Mouse (Mus musculus) liver, adult 2 months (tissue): Measurements from ENCODE around the gene Hspa1b.

Experiments used
- CTCF ChIP-seq: fragments of 200-500 bp; IDR thresholded peaks from 2 replicates; pipeline ENCODE4 v1.5.1; 2011; ENCODE audit warnings: low read depth, low read length, control low read depth
- POLR2A ChIP-seq: fragments of 200-500 bp; IDR thresholded peaks from 2 replicates; pipeline ENCODE4 v1.6.1; 2011; ENCODE audit warnings: low read length, control low read depth; ENCODE audit not compliant: insufficient read depth; ENCODE audit errors: extremely low read depth

- TF ChIP-seq CTCF, result no peak
- TF ChIP-seq POLR2A, result no peak
These were observed 39.7 kb upstream of the Hspa1b start for GRCm38 (mm10) chr17:34998526-34999430.
